Mouse (Mus musculus) ovary, postnatal 14 days (tissue): ENCODE measurements around the gene Wdr73.
A peak's percentile ranks its signal among the peaks of the same experiment; 100 is the strongest.

Experiments
- DNase-seq: peaks from one replicate; pipeline ENCODE4 v3.0.0; 2022; ENCODE audit warnings: low spot score

The Wdr73 gene

GRCm38 (mm10) chr7:80853218-80853617 lies 47.9 kb downstream of the Wdr73 start:
- DNase-seq, result no peak

- no peak for DNase-seq
These were observed 50.5 kb downstream of the Wdr73 start for GRCm38 (mm10) chr7:80850520-80850919.

GRCm38 (mm10) chr7:80849710-80850109 lies 51.4 kb downstream of the Wdr73 start:
- peak; percentile 33 for DNase-seq

GRCm38 (mm10) chr7:80849267-80849666 lies 51.8 kb downstream of the Wdr73 start:
- DNase-seq, result no peak

- no peak for DNase-seq
These were observed 54.4 kb downstream of the Wdr73 start for GRCm38 (mm10) chr7:80846709-80847108.

GRCm38 (mm10) chr7:80846280-80846678 lies 54.8 kb downstream of the Wdr73 start:
- DNase-seq, result no peak

- no peak for DNase-seq
These were observed 55.3 kb downstream of the Wdr73 start for GRCm38 (mm10) chr7:80845621-80846279.

GRCm38 (mm10) chr7:80844691-80845090 lies 56.4 kb downstream of the Wdr73 start:
- DNase-seq, result no peak

GRCm38 (mm10) chr7:80843910-80844640 lies 57.0 kb downstream of the Wdr73 start:
- DNase-seq, result no peak

- DNase-seq, result no peak
These were observed 57.9 kb downstream of the Wdr73 start for GRCm38 (mm10) chr7:80843176-80843575.

- no peak for DNase-seq
These were observed 58.9 kb downstream of the Wdr73 start for GRCm38 (mm10) chr7:80842132-80842531.

- DNase-seq, result no peak
These were observed 60.1 kb downstream of the Wdr73 start for GRCm38 (mm10) chr7:80840937-80841336.
